Mouse (Mus musculus) B cell, adult 2 months (primary cell): ENCODE results near the gene Erh.

Source experiments
- DNase-seq, 2 experiments: peaks; one replicate each; pipeline ENCODE4 v3.0.0; 2022

Erh gene

GRCm38 (mm10) chr12:80643693-80644505, at the start of gene Erh, which contains the start of gene Slc39a9:
TSS of gene Erh (minus strand) at chr12:80644341.
TSS of gene Slc39a9 (plus strand) at chr12:80643883.
- peak; percentile 92 for DNase-seq

- DNase-seq = no peak
Observed at GRCm38 (mm10) chr12:80693700-80694099, 49.6 kb upstream of the Erh start.

- DNase-seq = peak in 1 of 2 experiments; percentile 23
Observed at GRCm38 (mm10) chr12:80692269-80692972, 48.3 kb upstream of the Erh start, which contains the start of gene Plekhd1. TSS of gene Plekhd1 (plus strand) at chr12:80692591.

GRCm38 (mm10) chr12:80691671-80692091, 47.5 kb upstream of the Erh start:
- DNase-seq = peak; percentile 20 to 23

DNA sequence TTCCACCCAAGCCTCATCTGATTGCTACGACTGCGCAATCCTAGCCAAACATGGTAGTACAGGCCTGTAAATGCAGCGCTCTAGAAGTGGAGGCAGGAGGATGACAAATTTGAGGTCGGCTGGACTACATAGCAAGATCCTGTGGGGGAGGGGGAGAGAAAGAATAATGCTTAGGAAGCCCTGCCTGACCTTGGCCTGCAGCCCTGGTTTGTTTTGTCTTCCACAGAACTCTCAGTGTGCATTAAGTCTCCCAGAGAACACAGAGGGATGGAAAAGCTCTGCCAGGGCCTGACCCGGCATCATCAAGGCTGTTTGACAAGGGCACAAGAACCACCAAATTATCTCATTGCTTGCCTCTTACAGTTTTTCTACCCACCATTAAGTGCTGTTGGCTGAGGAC, 45.6 kb upstream of the Erh start:
- DNase-seq = no peak

DNA sequence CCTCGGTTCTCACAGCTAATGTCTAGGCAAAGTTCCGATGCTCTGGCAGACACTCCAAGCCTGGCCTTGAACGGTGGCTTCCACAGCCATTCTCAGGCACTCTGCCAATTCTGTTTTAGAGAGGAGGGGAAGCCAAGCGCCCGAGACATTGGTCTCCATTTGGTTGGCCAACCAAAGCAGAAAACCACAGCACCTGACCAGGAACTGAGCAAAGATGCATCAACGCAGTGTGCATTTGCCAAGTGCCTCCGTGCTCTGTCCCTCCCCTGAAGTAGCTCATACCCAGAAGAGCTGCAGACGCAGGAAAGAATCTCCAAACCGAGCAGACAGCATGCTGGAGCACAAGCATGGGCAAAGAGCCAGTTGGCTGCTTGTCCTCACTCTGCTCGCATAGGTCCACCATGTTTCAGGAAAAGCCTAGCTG, 43.7 kb upstream of the Erh start:
- DNase-seq = no peak

DNA sequence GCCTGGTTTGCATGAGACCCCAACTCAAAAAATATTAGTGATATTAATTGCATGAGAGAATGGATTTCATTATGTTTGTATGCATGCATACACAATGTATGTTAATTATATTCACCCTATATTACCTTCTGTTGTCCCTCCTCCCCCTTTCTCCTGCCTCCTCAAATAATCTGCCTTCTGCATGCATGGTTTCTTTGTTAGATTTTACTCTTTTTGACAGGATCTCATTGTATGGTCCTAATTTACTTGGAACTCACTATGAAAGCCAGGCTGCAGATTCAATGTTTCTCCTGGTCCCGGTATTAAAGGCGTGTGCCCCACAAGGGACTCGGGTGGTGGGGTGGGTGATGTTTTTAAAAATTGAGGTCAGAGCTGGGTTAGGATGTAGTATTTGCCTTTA, 40.2 kb upstream of the Erh start:
- DNase-seq = no peak

DNA sequence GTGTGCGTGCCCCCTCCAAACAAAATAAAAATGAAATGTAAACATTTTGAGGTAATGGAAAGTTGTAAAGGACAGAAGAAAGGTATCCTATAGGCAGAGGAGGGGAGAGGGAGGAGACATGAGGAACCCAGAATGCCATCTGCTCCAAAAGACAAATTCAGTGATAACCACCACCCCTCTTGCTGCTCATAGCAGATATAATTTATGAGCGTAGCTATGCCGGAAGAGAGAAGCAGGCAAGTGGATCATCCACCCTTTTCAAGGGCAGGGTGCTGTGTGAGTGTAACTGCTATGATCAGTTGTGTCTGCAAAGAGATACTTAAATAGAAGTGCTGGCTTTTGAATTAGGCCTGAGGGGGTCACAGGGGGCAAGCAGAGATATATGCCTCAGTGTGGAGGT, 39.4 kb upstream of the Erh start:
- DNase-seq = no peak

DNA sequence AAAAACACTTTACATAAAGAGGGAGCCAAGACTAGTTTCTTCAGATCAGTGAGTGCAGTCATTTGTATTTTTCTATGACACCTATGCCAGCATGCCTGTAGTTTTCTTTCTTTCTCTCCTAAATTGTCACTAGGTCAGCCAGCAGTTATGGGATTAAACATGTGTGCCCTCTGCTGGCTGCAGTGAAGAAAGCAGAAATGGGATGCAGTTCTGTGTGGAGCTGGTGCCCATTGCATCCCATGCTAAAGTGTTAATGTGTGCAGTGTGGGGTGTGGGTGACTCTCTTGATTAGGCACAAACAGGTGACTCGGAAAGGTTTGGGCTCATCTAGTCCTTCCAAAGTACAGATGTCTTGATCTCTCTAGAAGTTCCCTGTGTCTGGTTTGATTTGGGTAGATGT, 37.2 kb upstream of the Erh start:
- DNase-seq = peak; percentile 5 to 14

GRCm38 (mm10) chr12:80673170-80673569, 29.0 kb upstream of the Erh start:
- DNase-seq = peak; percentile 38 to 46

DNA sequence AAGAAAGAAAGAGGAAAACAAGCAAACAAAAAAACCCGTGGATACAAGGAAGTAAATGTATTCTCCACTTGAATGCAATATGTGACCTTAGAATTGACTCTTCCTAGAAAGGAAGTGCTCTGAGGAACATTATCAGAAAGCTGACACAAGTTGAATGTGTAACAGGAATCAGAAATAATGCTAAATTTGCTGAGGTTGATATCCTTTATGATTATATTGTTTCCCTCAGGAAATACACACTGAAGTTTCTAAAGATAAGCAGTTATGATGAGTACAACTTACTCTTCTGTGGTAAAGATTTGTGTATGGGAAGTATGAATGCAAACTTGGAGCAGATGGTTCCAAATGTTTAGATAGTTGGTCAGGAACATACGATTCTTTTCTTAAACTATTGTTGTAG, 24.2 kb upstream of the Erh start:
- no peak for DNase-seq

GRCm38 (mm10) chr12:80663935-80664334, 19.8 kb upstream of the Erh start:
- no peak for DNase-seq

GRCm38 (mm10) chr12:80662322-80662721, 18.2 kb upstream of the Erh start:
- DNase-seq = no peak

- no peak for DNase-seq
Observed at GRCm38 (mm10) chr12:80658661-80659060, 14.5 kb upstream of the Erh start.

DNA sequence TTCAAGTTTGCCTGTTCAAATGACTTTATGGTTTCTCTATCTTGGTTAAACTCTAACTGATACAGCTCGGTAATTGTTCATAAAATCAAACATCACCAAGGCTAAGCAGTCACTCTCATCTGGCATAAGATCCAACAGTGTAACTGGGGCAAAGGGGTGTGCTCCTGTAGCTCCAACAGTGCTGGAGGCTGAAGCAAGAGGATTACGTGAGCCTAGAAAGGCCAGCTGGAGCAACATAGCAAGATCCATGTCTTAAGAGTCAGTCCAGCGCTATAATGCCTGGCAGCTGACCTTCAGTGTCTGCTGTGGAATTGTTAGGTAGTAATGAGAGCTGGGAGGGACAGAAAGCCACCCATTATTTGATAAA, 10.5 kb upstream of the Erh start:
- DNase-seq = no peak

DNA sequence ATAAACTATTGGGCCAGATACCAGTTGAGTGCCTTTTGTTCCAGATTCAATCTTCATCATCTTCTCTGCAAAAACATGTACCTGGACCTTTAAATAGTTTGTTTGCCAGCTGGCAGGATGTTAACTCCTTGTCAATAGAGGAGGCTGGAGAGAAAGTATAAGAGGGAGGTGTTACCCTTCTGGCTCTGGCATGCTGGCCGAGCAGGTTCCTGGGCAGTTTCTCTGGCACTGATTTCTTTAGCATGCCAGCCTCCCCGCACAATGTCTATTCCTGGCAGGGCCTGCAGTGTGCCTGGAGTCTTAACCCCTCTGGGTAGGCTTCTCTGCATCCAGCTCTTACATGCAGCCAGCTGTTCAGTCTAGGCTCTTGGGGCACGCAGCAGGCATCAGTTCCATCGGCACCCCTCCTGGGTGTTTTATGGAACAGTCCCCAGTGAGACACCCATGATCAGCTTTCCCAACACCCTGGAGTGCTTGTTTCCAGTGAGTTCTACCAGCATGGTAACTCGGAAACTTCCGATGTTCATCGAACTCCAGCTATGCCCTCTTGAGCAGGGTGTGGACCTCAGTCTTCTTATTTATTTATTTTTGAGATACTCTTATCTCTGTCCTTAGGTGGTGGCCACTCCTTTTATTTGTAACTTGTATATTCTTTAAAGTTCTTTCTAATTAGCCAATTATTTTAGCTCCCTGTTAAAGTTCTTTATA, 10.0 kb upstream of the Erh start:
- DNase-seq = no peak

DNA sequence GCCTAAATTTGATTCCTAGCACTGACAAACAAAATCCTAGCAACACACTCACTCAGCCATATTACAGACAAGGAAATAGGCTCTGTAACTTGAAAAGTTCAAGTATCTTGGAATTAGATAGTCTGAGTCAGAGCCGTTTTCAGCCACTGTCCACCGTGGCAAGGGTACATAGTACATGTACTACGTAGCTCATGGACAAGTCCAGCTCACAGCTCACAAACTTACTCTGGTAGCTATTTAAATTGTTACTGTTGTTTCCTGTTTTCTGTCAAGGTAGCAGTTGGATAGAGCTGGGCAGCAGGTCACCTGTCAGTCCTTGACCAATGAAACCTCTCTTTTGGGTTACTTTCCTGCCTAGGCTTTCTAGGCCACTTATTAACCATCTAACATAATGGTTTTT, 2.2 kb upstream of the Erh start:
- DNase-seq = no peak

DNA sequence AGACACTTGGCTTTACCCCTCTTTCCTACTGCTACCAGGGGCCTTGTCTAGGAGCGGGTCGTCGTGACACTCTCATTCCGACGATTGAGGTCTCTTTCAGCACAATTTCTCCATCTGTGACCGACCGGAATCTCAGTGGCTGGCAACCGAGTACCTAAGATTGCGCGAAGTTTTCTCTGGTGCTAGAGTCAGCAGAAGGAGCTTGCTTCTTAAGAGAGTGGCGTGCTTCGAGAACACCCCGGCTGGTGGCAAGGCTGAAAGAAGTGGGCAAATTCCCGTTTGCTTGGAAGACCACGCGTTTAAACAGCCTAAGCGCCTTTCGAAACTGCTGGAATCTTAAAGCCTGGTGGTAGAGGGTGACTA, 346 bp upstream of the Erh start:
- DNase-seq = no peak

GRCm38 (mm10) chr12:80642725-80643692, 1.1 kb downstream of the Erh start:
- peak; percentile 79 to 82 for DNase-seq

DNA sequence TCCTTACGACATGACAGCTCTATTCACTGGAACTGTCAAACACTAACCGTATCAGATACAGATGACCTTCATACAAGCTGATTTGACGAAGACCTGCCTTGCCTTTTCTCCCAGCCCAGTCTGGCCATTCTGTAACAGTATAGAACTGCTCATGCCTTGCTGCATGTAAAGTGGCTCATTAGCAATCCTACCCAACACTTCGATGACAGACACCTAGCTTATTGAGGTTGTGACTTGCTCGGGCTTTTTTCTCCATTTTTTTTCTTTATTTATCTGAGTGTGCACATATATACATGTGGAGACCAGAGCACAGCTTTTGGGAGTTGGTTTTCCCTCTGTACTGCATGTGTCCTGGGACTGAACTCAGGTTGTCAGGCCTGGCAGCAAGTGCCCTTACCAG, 12.4 kb downstream of the Erh start:
- no peak for DNase-seq

- no peak for DNase-seq
Observed at GRCm38 (mm10) chr12:80620501-80620900, 23.6 kb downstream of the Erh start.
